Mouse (Mus musculus) urinary bladder, postnatal 10 days (tissue): ENCODE measurements around the gene Cfd.

Experiments used
- DNase-seq: peaks from one replicate; pipeline ENCODE4 v3.0.0; 2022; ENCODE audit warnings: low spot score

Cfd gene

DNA sequence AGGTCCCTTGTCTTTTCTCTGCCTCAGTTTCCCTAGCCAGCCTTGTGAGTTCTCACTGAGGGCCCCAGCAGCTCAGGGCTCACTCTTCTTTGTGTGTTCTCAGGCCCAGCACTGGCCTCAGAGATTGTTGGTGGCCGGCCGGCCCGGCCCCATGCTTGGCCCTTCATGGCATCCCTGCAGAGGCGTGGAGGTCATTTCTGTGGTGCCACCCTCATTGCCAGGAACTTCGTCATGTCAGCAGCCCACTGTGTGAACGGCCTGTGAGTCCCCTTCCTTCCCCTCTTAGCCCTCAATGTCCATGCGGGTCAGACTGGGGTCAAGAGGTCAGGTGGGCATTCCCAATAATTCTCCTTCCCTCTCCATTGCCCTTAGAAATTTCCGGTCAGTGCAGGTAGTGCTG is 4.0 kb upstream of the Cfd start:
- no peak for DNase-seq

- no peak for DNase-seq
Observed at GRCm38 (mm10) chr10:79889386-79889785, 1.3 kb upstream of the Cfd start.

GRCm38 (mm10) chr10:79892451-79893118 is 1.9 kb downstream of the Cfd start:
- peak; percentile 50 for DNase-seq

DNA sequence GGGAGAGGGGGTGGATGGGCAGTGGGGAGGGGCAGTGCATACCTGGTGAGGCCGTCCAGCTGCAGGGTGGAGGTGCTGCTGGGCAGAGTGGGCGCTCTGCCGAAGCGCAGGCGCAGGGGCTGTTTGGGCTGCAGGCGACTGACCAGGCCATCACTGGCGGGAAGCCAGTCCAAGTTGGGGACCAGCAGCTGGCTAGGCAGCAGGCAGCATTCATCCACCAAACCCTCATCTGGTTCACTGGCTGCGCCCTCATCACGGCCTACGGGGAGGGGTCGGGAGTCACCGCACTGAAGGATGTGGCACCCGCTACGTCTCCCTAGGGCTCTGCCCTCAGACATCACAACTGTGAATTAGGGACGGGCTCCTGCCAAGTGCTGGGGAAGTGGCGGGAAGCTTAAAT is 5.7 kb downstream of the Cfd start:
- no peak for DNase-seq

DNA sequence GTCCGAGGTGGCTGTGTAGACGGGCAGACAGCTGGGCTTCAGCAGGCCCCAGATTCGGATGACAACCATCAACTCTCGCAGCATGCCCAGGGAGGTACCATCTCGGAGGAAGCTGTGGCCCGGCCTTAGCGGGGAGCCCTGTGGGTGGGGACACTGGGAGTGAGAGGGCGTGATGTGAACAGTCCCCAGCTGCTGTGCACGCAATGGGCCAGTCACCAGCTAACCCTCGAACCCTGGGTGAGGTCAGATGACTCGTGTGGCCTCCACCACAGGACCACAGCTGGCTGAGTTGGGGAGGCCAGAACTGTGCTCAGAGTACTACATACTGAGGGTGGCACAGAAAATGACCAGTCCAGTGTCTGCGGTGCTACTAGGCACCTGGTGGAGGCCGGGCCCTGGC is 6.2 kb downstream of the Cfd start:
- DNase-seq, result no peak

DNA sequence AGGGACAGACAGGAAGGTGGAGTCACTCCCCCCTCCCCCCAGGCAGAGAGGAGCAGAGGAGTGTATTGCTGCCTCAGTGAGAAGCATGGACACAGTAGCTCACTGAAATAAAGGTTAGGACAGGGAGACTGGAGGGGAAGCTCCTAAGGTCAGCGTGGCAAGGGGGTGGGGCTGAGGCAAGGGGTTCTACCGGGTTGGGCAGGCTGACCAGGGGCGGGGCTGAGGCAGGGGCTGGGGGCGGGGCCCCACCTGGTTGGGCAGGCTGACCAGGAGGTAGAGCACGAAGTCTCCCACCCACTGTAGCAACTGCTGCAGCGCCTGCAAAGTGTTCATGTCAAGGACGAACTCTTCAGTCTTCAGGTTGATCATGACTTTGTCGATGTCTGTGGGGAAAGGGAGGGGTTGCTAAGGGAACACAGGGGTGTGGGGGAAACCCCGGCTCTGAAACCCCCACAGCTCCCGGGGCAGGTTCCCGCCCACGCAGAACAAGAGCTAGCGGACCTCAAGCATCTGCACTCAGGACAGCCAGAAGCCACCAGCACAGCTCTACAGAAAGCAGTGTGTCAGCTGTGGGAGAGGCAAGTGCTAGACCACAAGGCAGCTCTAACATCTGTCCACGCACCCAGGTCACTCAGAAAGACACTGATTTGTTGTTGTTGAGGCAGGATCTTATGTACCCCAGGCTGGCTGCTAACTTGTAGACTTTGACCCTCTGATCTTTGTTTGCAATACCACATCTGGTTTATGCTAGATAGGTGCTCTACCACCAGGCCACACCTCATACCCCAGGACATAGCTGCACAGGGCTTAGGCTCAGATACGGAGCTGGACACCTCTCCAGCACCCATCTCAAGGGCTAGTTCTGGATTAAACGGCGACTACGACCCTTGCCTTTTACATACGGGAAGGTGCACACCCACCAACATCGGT is 6.9 kb downstream of the Cfd start:
- no peak for DNase-seq

- DNase-seq, result no peak
Observed at GRCm38 (mm10) chr10:79900951-79901410, 10.3 kb downstream of the Cfd start.

- DNase-seq, result no peak
Observed at GRCm38 (mm10) chr10:79906712-79907111, 16.1 kb downstream of the Cfd start.

- no peak for DNase-seq
Observed at GRCm38 (mm10) chr10:79907415-79907814, 16.8 kb downstream of the Cfd start.

GRCm38 (mm10) chr10:79908167-79909091 is 17.8 kb downstream of the Cfd start, which contains the start of gene Med16:
Gene Med16, minus strand, starts transcription at chr10:79908923.
- DNase-seq, result peak; percentile 77

DNA sequence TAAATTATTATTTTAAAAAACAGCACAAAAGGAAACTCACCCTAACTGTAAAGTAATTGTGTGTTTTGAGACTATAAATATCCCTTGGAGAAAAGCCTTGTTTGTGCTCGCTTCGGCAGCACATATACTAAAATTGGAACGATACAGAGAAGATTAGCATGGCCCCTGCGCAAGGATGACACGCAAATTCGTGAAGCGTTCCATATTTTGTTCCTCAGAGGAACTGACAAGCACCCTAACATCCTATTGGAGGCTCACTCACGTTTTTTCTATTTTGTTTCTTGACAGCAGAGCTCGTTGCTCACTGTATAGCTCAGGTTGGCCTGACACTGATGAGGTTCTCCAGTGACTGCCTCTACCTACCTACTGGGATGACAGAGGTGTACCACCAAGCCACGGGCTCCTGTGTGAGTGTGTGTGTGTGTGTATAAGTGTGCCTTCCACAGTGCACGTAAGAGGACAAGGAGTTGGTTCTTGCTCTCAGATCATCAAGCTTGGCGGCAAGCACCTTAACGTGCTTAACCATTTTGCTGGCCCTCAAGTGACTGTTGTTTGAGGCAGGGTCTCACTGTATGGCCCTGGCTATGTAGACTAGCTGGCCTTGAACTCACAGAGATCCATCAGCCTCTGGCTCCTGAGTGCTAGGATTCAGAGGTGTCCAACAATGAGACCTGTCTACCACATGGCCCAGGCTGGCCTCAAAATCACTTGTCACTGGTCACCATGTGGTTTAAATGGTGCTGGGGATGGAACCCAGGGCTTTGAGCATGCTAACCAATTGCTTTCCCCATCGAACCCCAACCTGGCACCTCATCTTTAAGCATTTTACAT is 18.7 kb downstream of the Cfd start:
- DNase-seq, result no peak

DNA sequence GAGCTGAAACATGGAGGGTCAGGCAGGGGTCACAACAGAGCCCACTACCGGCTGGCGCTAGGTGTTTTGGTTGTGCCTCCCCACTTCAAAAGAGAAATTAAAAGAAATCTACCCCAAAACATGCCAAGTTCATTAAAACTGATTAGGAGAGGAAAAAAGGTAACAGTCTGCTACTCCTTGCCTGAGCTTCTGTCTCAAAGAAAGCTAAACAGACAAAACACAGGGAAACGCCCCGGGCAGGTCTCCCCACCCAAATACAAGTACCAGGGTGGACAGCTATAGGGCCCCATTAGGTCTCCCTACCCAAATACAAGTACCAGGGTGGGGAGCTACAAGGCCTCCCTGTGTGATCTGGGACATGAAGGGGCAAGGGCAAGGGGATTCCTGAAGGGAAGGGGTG is 19.9 kb downstream of the Cfd start, which contains the start of gene Gm26602:
Gene Gm26602 (plus strand): TSS at position 301 of the 400 bp plus-strand sequence.
- no peak for DNase-seq

GRCm38 (mm10) chr10:79912412-79912811 is 21.8 kb downstream of the Cfd start:
- DNase-seq, result no peak

DNA sequence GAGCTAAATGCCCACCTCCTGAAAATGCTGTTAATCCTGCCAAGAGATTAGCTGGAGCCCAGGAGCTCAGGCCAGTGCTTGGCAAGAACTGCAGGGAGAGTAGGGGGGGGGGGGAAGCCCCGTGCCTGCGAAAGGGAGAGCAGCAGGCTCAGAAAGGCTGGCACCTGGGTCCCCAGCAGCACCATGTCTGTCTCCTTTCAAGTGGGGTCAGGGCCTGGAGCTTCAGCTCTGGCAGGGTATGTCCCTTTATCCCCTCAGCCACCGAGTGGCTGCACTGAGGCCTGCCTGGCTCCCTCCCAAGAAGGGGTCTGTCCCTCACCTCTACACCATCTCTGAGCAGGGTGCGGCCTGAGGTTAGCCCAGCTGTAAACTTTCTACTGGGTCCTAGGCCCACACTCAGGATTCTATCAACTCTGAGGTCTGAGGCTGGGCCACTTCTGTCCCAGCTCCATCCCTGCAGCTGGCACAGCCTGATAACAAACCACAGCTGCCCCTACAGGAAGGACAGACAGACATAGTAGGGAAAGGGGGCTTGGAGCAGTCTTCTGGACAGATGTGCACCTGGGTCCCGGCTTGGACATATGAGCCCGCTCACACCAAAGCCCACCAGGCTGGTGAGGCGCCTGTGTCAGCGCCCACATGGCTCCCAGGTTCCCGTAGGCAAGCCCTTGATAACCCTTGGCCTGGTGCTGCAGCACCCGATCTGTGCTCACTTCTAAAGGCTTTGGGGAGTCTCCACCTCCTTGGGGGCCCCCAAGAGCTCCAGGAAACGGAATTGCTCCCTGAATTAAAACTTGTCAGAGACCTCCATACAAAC is 23.7 kb downstream of the Cfd start:
- DNase-seq, result no peak

DNA sequence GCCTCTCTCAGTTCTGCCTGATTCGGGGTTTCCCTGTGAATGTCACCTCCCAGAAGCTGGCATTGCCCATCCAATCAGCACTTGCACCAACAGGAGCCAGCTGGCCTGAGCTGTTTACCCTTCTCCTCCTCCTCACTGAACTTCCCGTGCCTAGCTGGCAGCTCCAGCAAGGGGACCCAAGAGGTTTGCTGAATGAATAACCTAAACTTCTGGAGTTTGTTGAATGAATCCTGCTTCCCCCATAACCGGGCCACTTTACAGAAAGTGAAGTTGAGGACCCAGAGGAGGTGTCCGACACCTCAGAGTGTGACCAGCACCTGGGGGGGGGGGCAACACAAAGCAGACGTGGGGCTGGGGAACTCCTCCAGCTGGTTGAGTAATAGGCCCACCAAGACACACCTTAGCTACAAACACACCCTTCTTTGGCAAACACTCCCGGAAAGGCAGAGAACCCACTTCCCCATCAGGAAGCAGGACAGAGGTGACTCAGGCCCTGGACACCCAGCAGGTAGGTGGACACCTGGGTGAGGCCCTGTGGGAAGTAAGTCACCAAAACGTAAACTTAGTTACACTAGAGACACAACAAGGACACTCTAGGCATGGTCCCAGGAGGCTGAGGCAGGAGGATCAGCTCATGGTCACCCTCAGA is 24.4 kb downstream of the Cfd start:
- no peak for DNase-seq

DNA sequence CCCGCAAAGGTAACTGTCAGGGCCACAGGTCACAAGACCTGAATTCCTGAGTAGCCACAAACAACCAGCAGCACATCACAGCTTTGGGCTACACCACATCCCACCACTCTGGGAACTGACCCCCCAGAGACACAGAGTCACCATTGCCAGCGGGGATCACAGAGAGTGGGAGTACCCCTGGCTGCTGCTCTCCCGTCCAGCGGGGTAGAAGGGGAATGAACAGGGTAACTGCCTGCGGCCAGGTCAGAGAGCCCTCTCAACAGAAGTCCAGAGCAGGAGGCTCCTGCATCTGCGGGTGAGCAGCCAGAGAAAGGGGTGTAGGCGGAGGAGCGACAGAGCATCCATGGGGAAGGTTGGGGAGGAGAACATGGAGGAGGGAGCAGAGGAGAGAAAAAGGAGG is 25.4 kb downstream of the Cfd start:
- no peak for DNase-seq

GRCm38 (mm10) chr10:79916808-79917531 is 26.3 kb downstream of the Cfd start, which contains the start of gene Kiss1r:
Gene Kiss1r, plus strand, starts transcription at chr10:79916971.
- DNase-seq, result peak; percentile 68

GRCm38 (mm10) chr10:79917532-79918100 is 27.0 kb downstream of the Cfd start:
- no peak for DNase-seq
